Mouse (Mus musculus) thymus, adult 18-20 months (tissue): ENCODE measurements around the gene Esr1.

Experiments
- DNase-seq, 2 experiments: peaks; one replicate each; pipeline ENCODE4 v3.0.0; 2022; ENCODE audit warnings: mixed read lengths in 2 of 2

Gene Esr1

DNA sequence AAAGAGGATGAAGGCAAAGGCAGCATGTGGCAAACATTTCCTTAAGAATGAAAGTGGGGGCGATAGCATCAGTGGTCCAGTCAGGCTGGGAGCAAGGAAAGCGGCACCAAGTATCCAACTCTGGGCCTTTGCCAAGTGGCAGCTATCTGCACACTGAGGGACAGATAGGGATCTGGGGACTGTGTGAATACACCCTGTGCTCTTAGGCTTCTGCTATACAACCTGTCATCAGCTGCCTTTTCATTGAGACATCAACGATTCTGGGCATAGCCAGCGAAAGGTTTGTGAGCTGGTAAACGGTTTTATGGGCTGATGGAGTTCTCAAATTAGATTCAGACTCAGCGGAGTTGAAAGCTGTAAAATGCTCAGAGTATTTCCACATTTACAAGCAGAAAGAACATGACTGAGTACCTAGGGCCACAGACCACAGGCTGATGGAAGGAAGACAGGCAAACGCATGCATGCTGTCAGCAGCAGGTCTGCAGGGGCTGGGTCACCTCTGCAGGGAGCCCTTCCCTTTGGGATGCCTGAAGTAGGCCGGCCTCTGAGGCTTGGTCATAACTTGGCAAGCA is 397.5 kb downstream of the Esr1 start:
- no peak for DNase-seq

DNA sequence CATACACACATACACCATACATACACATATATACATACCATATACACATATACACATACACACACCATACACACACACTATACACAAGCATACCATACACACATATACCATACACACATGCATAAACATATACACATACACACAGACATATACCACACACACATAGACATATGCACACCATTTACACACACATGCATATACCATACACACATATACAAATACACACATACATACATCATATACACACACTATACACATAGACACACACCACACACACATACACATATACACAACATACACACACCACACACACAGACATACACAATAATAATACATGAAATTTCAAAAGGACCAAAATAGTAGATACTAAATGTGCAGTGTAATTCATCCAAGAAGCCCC is 400.6 kb downstream of the Esr1 start:
- no peak for DNase-seq

DNA sequence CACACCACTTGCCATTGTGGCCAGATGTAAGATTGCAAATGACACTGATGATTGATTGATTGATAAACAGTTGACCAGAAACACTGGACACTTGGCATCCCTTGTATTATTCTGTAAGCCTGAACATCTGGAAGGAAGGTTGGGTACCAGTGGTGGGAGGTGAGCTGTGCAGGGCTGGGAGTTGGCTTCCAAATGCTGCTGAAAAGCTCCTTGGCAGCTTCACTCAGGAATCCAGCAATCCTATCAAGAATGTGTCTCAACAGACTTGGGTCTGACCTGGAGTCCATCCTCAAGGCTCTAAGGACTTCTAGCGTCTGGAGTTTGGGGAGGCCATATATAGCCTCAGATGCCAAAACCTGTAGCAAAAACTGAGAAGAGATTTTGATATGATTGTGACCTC is 403.6 kb downstream of the Esr1 start:
- DNase-seq, result no peak

DNA sequence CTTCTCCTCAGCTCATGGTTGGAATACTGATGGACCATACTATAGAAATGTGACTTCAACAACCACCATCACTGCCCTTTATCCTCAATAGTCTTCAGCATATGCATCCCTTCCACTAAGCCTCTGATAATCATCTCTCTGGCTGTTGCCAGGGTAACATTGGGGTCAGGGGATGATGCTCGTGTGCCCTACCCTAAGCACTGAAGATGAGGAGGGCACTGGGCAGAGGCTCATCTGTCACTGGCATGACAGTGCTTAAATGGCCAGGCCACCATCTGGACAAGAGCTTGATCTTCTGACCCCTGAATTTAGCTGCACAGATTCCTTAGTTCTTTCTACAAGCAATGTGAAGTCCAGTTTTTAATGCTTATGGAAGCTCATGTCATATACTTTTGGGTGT is 405.8 kb downstream of the Esr1 start:
- no peak for DNase-seq

DNA sequence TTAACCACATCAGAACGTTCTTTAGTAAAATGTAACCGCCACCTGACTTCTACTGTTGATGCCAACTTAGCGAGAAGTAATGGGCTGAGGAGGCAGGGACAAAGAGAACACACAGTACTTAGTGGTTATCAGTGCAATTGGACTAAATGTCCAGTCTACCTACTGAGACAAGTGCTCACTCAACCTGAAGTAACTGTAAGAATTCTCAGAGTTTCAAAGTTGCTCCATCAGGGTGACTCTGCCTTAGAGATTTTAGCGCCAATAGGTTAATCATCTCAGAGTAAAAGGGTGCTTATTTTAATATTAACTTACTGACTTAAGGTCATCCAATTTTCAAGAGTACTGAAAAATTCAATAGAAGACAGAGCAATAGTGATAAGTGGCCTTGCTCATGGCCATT is 414.5 kb downstream of the Esr1 start:
- no peak for DNase-seq

DNA sequence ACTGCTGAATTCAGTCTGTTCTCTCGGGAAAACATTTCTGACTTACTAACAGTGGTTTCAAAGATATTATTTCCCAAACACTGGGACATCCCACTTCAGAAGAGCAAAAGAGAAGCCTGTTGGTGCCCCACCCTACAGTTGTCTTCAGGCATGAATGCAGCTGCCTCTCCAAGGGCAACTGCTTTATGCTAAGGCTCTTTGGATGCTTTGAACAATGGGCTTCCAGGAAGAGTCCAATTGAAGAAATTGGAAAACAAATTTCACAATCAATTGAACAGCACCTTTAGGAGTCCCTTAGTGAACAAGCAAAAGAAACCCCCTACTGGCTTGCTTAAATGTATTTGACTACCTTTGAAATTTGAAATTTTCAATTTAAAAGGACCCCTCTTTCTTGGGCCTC is 415.8 kb downstream of the Esr1 start:
- no peak for DNase-seq

DNA sequence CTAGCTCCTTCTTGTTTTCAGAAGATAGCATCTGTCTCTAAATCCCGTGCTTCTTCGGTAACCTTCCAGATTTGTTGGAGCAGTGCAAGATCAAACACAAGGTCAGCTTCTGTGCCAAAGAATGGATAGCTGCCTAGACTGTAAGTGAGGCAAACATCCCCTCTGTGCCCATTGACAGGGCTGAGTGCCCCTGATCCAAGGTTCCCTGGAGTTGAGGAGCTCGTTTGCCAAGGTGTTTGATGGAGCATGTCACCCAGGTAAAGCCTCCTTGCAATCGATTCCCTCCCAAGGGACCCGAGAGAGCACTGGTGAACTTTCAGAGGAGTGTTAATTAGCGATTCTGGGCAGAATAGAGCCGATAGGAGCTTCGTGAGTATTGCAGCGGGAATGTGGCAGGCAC is 416.9 kb downstream of the Esr1 start:
- no peak for DNase-seq

DNA sequence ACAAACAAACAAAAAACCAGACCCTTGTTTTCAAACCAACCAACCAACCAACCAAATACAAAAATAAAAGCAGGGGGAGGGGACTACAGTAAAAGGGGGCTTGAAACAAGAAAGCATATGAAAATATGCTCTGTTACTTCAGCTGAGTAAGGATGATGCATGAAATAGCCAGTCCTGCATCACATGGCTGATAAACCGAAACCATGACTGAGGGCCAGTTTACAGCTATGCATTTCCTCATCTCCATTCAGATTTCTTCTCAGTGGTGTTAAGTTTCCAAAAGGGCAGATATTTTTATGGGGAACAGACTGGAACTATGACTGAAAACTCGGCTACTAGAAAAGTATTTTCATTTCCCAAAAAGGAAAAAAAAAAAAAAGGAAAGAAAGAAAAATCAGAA is 417.8 kb downstream of the Esr1 start:
- DNase-seq, result no peak

DNA sequence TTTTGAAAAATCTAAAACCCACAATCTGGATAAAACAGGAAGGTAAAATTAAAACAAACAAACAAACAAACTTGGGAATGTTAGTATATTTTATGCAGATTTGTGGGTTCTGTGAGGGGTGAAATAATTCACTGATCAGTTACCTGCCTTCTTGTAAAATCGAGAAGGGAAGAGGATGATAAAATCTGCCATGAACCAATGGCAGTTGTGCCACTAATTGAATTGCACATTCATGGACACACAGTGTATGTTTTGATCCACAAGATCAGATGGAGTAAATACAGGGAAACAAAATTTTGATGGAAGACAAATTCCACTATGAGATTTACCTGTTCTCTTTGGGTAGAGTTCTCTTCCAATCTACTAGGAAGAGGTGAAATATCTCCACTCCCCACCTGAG is 418.5 kb downstream of the Esr1 start:
- DNase-seq, result no peak

DNA sequence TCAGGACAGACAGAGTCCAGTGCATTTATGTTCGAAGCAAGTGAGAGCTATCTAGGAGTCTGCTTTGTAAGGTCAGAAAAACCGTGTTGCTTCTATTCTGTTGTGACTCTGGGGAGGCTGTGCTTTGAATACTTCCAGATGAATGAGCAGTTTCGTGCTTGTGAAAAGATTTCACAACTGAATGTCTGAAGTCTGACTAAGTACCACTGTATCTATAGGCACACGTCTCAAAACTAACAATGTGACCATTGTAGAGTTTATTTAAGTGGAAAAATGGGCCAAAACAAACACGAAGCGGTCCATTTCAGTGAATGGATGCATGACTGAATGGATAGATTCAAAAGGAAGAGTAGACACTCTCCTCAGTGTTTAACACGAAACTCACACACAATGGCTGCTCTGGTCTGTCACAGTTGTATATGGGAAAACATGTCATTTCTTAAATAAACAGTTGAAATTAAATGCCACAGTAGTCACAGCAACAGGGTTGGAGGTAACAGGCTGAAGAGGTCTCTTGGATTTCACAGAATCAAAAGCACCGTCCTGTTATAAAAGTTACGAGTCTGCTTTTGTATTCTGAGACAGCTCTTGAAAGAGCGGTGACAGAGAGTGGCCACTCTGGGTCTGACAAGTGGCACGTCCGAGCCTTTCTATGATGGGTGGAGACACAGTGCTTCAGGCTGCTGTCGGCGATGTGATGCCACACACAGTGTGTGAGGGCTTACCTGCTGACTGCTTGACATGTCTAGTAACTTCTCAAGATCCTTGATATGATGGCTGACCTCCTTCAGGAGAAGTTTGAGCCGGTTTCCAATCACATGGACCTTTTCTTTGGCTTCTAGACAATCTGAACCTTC is 421.0 kb downstream of the Esr1 start:
- no peak for DNase-seq

DNA sequence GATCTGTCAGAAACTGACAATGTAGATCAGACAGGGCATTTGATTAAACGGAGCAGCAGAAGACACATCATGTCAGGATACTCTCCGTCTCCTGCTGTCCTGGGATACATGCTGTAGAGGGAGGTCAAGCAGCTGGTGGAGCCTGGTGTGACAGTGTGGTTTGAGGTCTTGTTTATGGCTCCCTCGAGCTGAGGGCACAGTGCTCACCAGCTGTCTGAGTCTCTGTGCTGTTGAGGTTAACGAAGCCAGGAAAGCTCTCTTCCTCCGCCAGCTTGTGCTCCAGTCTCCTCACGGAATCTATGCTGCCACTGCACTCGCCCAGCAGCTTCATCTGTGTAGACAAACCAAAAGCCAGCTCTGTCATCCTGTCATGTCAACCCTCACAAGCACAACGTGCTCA is 429.9 kb downstream of the Esr1 start:
- no peak for DNase-seq

DNA sequence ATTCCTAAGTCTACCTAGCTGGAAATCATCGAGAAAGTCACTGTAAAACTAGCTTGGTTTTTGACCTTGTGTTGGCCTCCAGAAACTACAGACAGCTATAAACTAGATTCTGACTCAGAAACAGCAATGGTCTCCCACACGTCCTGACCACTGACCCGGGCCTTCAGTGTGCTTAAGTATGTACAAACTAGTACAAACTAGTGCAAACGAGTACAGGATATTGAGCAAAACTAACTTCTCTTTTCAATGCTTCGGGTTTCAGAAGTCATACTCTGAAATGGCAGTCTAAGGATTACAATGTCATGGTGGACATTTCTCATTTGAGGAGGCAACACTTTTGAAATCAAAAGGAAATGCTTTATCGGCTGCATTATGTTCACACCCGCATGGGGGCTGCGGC is 433.1 kb downstream of the Esr1 start:
- DNase-seq, result no peak

DNA sequence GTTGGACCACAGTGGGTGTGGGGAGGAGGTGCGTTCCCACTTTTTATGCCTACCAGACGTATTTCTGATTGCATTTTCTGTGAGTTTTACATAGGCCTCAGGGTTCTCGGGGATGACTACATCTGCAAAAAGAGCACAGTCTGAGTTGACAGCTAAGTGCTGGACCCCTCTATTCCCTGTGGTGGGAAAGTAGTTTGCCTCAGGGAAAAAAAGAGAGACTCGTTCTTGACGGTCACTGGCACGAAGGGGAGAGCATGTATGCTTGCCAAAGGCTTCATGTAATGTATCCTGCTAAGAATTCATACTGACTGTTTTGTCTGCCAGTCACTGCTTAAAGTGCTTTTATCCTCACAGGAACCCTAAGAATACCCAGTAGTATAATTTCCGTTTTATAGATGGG is 433.8 kb downstream of the Esr1 start:
- no peak for DNase-seq

DNA sequence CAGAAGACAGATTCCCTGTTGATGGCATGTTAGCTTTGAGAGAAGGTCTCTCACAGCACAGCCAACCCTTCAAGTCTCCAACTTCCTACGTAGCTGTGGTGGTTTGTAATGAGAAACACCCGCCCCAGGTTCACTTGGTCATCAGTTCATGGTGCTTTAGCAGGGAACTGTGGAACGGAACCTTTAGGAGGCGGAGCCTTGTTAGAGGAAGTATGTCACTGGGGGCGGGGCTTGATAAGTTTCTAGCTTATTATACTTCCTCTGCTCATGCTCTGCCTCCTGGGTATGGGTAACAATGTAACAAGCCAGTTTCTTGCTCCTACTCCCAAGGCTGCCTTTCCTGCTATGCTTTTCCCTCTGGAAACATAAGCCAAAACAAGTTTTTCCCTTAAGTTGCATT is 434.3 kb downstream of the Esr1 start:
- DNase-seq, result no peak
